Mouse (Mus musculus): ENCODE results near the gene Tnip1. TPM values are rescaled to one million over a fixed set of nuclear protein-coding genes. Genes with fewer than 3 reads are reported as not detected.

Tnip1 gene
- polyA plus RNA-seq, 1 experiment from 2014 or later: 10.8 TPM

DNA sequence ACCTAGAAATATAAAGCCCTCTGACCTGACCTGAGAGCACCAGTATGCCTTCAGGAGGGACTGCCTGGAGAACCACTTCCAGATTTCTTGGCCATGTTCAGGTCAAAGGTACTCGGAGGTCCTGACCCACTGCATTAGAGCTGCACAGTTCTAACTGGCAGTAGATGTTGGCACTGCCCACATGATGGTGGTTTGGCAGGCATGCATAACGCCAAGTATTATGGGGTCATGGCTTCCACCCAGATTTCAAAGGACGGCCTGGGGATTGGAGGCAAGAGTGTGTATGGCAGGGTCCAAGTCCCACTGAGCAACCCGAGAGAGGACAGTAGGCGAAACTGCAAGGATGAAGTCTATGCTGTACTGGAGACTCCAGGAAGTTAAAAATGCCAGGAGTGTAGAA lies 48.9 kb downstream of the Tnip1 start:
- H3K27ac ChIP-seq: no peak overlapping the region
- H3K27me3 ChIP-seq: no peaks in the 10 kb centered on the region
- no peaks in the 10 kb centered on the region for H3K9me3 ChIP-seq (replicated peaks)
- H3K36me3 ChIP-seq (ENCODE audit: poor library complexity, severe bottlenecking): peaks cover 53% of the 10 kb centered on the region
- H3K4me1 ChIP-seq: no peaks in the 10 kb centered on the region
- H3K4me3 ChIP-seq: no peak overlapping the region
- no peak overlapping the region for H3K9ac ChIP-seq
- no peak overlapping the region for H3K4me2 ChIP-seq
- no peak for ATAC-seq
- WGBS: 91% methylated on average over 5 of the region's 5 CpGs

DNA sequence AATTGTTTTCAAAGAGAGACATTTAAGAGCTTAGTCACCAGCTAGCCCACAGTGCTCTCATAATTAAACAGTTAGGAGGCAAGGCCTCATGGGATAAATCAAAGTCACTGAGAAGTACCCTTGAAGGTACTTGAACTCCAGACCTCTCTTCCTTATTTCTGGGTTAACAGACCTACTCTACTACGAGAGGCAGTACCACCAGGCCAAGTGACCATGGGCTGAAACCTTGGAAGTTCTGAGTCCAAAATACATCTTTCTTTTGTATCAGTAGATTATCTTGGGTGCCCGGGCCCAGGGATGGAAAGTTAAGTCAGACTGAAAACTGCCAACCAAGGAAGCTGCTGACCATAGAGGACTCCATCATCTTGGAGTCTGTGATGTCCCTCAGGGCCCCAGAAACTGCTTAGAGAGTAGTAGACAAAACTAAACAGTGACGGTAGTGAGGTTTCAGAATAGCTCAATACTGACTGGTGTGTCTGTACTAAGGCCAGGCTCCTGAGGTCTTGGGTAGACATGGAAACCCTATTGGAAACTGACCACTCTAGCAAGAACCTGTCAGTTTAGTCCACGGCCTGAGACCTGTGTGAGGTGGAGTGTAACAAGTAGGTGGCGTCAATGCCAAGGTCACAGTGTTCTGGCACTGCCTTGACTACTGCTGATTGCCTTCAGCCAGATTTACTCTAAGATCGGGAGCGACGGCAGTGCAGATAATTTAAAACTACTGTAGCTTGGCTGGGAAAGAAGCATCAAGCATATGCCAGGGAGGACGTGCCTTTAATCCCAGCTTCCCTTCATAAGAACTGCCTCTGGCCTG lies 50.0 kb downstream of the Tnip1 start:
- WGBS: 90% methylated on average over 9 of the region's 9 CpGs
- H3K4me2 ChIP-seq: no peak overlapping the region
- peaks cover 43% of the 10 kb centered on the region for H3K36me3 ChIP-seq (ENCODE audit: poor library complexity, severe bottlenecking)
- H3K27ac ChIP-seq: no peak overlapping the region
- no peak overlapping the region for H3K4me3 ChIP-seq
- no peaks in the 10 kb centered on the region for H3K9me3 ChIP-seq (replicated peaks)
- H3K9ac ChIP-seq: no peak overlapping the region
- ATAC-seq: no peak
- no peaks in the 10 kb centered on the region for H3K4me1 ChIP-seq
- H3K27me3 ChIP-seq: no peaks in the 10 kb centered on the region

DNA sequence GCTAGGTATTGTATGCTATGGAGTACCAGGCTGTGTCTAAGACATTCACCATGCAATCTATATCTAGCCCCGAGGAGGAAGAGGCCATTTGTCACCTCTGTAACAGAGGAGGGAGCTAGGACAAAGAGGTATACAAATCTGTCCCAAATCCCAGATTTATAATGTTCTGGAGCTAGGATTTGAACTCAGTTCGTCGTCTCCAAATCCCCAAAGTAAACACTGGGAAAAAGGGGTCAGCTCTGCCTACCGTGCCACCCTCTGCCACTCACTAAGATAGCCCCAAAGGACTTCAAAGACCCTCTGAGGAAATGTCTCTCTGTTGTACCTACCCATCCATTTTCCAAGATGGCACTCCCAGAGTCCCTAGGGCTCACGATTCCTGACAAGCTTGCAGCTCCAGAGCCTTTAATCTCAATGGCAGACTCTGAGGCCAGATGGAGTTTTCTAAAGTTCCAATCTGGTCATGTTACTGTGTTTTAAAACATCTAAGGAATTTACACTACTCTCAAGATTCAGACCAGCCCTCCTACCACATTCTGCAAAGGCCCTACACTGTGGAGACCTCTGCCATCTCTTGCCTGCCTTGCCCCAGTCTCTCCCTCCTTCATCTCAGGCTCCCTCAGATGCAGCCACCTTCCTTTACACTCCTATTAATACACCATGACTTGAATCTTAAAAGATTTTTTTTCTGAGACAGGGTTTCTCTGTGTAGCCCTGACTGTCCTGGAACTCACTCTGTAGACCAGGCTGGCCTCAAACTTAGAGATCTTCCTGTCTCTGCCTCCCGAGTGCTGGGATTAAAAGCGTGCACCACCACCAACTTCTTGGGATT lies 50.8 kb downstream of the Tnip1 start:
- Histone ChIP-seq H3K27ac (no peak overlapping the region), H3K9ac (no peak overlapping the region), H3K36me3 (ENCODE audit: poor library complexity, severe bottlenecking) (peaks cover 34% of the 10 kb centered on the region), H3K4me2 (no peak overlapping the region), H3K9me3 (replicated peaks) (no peaks in the 10 kb centered on the region), H3K4me3 (no peak overlapping the region), H3K27me3 (no peaks in the 10 kb centered on the region), H3K4me1 (no peaks in the 10 kb centered on the region)
- 93% methylated on average over 7 of the region's 7 CpGs for whole genome bisulfite sequencing
- no peak for ATAC-seq

DNA sequence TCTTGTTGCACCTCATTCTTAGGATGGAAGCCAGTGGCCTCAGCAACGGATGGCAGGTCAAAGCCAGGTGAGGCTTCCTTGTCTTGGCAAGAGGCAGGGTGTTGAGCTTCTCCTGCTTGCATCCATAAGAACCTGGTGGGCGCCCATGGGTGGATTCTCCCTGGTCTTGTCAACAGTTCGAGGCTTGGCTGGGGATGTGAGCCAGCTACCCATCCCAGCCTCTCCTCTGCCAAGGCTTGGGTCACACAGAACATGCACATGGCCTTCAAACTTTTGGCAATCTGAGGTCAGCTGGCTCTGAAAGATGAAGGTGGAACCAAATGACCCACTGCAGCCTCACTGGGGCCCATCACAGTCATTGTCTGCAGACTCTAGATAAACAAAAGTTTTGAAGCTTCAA lies 51.5 kb downstream of the Tnip1 start:
- no peaks in the 10 kb centered on the region for H3K4me1 ChIP-seq
- H3K4me3 ChIP-seq: no peak overlapping the region
- H3K27ac ChIP-seq: no peak overlapping the region
- peaks cover 28% of the 10 kb centered on the region for H3K36me3 ChIP-seq (ENCODE audit: poor library complexity, severe bottlenecking)
- H3K9ac ChIP-seq: no peak overlapping the region
- no peaks in the 10 kb centered on the region for H3K27me3 ChIP-seq
- no peak overlapping the region for H3K4me2 ChIP-seq
- no peak for ATAC-seq
- 91% methylated on average over 3 of the region's 3 CpGs for WGBS
- H3K9me3 ChIP-seq (replicated peaks): no peaks in the 10 kb centered on the region

DNA sequence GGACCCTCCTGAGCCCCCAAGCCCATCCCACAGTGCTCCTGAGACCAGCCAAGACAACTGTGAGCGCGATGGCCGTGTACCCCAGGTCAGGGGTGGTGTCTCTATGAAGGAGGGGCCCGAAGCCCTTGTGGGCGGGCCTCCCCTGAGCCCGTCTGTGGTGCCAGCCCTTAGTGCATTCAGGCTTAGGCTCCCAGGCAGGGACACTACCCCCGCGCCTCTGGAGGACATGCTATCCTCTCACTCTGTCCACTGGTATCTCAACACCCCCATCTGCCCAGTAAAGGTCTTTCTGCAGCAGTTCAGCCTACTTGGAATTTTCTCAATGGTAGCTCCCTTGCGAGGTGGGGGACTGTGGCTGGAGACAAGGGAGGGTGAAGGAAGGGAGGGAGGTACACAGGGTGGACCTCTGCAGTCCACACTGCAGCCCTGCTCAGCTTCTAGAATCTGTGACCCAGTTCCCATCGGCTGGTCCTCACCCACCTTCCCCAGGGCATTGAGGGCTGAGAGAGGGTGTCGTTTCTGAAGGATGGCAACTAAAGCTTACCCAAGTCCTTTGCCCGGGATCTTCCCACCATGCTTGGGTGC lies 52.5 kb downstream of the Tnip1 start:
- H3K4me1 ChIP-seq: no peaks in the 10 kb centered on the region
- no peak overlapping the region for H3K9ac ChIP-seq
- no peak overlapping the region for H3K27ac ChIP-seq
- H3K27me3 ChIP-seq: no peaks in the 10 kb centered on the region
- H3K4me2 ChIP-seq: no peak overlapping the region
- H3K36me3 ChIP-seq (ENCODE audit: poor library complexity, severe bottlenecking): peaks cover 28% of the 10 kb centered on the region
- 89% methylated on average over 12 of the region's 12 CpGs for WGBS
- ATAC-seq: no peak
- no peak overlapping the region for H3K4me3 ChIP-seq
- H3K9me3 ChIP-seq (replicated peaks): no peaks in the 10 kb centered on the region

DNA sequence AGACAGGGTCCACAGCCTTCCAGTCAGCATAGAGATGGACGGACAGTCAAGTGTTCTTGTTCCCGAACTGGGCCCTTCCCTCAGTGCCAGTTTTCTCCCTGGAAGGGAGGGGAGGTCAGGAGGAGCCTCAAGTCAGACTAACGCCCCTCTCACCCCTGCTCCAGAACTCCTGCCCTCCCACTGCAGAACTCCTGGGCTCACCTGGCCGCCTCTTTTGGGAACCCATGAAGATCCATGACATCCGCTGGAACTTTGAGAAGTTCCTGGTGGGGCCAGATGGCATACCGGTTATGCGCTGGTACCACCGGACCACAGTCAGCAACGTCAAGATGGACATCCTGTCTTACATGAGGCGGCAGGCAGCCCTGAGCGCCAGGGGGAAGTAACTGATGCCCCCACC lies 53.4 kb downstream of the Tnip1 start:
- H3K4me1 ChIP-seq: no peaks in the 10 kb centered on the region
- H3K4me3 ChIP-seq: no peak overlapping the region
- H3K27me3 ChIP-seq: no peaks in the 10 kb centered on the region
- H3K36me3 ChIP-seq (ENCODE audit: poor library complexity, severe bottlenecking): peaks cover 27% of the 10 kb centered on the region
- no peaks in the 10 kb centered on the region for H3K9me3 ChIP-seq (replicated peaks)
- H3K27ac ChIP-seq: no peak overlapping the region
- ATAC-seq: no peak
- 97% methylated on average over 11 of the region's 11 CpGs for WGBS
- no peak overlapping the region for H3K9ac ChIP-seq
- no peak overlapping the region for H3K4me2 ChIP-seq

DNA sequence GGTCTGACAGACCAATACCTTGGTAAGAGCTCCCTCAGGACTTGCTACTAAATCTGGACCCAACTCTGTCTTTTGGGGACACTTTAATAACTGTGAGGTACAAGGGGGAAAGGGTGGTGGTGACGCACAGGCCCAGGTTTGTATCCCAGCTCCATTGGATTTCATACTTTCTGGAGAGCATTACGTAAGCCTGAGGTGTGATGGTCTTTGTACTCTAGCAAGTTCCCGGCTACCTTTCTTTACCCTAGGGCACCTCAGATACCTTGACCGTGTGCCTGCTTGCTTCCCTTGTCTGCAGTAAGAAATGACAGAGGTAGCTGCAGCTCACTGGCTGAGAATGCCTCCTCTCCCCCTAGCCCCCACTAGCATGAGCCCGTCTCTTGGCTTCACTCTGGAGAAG lies 55.5 kb downstream of the Tnip1 start:
- WGBS: 93% methylated on average over 5 of the region's 5 CpGs
- Histone ChIP-seq H3K9me3 (replicated peaks) (no peaks in the 10 kb centered on the region), H3K4me3 (no peak overlapping the region), H3K4me1 (peaks cover 12% of the 10 kb centered on the region; the same call in 1 of the 2 replicates), H3K9ac (no peak overlapping the region), H3K27me3 (no peaks in the 10 kb centered on the region), H3K36me3 (ENCODE audit: poor library complexity, severe bottlenecking) (peaks cover 14% of the 10 kb centered on the region), H3K4me2 (no peak overlapping the region), H3K27ac (no peak overlapping the region)
- ATAC-seq: no peak

DNA sequence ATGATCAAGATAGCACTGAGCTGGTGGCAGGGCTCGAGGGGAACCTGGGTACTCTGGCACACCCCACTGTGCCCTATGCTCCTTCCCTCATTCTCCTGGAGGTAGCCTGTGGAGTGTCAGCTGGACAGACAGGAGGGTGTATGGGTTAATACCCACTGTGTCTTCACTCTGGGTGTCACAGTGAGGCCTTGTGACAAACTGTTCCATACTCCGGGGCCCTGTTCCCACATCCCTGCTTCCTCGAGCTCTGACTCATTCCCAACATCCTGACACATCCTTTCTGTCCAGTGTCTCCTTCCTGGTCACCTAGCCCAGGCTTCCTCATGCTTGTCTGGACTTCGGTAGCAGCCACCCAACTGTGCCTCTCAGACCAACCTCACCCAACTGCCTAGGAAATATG lies 56.3 kb downstream of the Tnip1 start:
- Histone ChIP-seq H3K27me3 (no peaks in the 10 kb centered on the region), H3K36me3 (ENCODE audit: poor library complexity, severe bottlenecking) (peaks cover 14% of the 10 kb centered on the region), H3K4me1 (peaks cover 12% of the 10 kb centered on the region; the same call in 1 of the 2 replicates), H3K27ac (no peak overlapping the region), H3K9me3 (replicated peaks) (no peaks in the 10 kb centered on the region), H3K4me2 (no peak overlapping the region), H3K9ac (no peak overlapping the region), H3K4me3 (no peak overlapping the region)
- ATAC-seq: no peak
- WGBS: 84% methylated on average over 4 of the region's 4 CpGs

DNA sequence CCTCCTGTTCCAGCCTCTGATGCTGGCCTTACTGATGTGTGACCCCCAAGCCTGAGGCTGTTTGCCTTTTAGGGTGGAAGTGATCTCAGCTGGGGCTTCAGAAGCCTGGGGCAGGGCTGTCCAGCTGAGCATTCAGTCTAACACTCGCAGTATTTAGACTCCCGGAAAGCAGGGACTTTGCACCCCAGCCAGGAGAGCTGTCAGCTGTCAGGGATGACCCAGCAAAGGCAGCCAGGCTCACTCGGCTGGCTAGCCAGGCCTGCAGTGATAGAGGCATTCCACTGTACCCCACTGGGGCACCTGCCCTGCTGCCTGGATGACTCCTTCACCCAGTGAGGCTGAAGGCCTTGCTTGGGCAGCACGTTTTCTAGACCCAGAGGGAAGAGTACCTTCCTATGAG lies 56.8 kb downstream of the Tnip1 start:
- Histone ChIP-seq H3K4me2 (no peak overlapping the region), H3K27ac (no peak overlapping the region), H3K4me3 (no peak overlapping the region), H3K9me3 (replicated peaks) (no peaks in the 10 kb centered on the region), H3K4me1 (peaks cover 12% of the 10 kb centered on the region; the same call in 1 of the 2 replicates), H3K36me3 (ENCODE audit: poor library complexity, severe bottlenecking) (peaks cover 11% of the 10 kb centered on the region), H3K9ac (no peak overlapping the region), H3K27me3 (no peaks in the 10 kb centered on the region)
- WGBS: 67% methylated on average over 4 of the region's 4 CpGs
- ATAC-seq: no peak

DNA sequence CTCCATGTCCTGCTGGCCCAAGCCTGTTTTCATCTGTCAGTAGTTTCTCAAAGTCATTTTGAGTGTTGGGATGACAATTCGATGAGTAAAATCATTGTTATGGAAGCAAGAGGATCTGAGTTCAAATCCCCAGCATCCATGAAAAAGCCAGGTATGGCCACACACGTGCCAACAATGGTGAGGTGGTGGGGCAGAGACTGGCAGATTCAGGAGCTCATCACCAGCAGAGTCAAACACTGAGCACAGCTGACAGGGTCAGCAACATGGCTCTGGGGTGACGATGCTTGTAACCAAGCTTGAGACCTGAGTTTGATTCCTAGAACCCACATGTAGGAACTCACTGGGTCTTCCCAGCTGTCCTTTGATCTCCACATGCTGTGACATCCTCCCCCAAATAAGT lies 57.6 kb downstream of the Tnip1 start:
- H3K27ac ChIP-seq: no peak overlapping the region
- WGBS: 90% methylated on average over 3 of the region's 3 CpGs

DNA sequence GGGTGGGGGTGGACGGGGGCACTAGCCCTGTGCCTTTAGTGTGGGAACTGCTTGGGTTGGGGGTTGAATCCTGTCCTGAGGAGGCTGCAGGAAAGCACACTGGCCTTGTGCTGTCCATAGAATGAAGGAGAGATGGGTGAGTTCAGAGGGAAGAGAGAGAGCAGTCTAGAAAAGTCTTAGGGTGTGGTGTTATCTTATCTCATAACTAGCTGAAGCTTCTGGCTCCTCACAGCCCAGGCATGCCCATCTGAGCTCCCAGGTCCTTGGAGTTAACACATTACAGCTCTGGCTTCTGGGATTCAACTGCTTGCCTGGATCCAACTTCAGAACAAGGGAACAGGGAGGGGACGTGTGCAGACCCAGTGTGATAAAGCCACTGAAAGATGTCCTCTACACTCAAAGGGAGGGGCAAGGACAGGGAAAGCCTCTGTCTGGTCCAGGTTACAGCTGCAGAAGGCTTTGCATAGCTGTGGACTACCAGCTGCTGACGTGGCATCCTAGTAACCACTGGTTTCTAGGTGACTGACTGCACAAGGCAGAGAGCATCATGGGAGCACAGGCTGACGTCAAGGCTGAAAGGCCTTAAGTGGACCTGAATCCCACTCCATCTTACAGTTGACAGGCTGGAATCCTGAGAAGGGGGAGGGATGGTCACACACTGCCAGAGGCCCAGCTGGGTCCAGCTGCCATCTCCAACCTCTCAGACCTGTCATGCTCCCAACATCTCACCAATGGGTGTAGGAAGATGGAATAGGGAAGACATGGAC lies 58.6 kb downstream of the Tnip1 start:
- 65% methylated on average over 4 of the region's 4 CpGs for WGBS
- Histone ChIP-seq H3K4me2 (no peak overlapping the region), H3K9me3 (replicated peaks) (no peaks in the 10 kb centered on the region), H3K27me3 (no peaks in the 10 kb centered on the region), H3K27ac (no peak overlapping the region), H3K9ac (no peak overlapping the region), H3K4me3 (no peak overlapping the region), H3K4me1 (peaks cover 12% of the 10 kb centered on the region; the same call in 1 of the 2 replicates), H3K36me3 (ENCODE audit: poor library complexity, severe bottlenecking) (no peaks in the 10 kb centered on the region)
- ATAC-seq: no peak

More for the DNA sequence above, 57.6 kb downstream of the Tnip1 start:
- no peaks in the 10 kb centered on the region for H3K9me3 ChIP-seq (replicated peaks)
- H3K4me1 ChIP-seq: peaks cover 12% of the 10 kb centered on the region; the same call in 1 of the 2 replicates
- no peak overlapping the region for H3K4me2 ChIP-seq
- no peaks in the 10 kb centered on the region for H3K27me3 ChIP-seq
- no peak overlapping the region for H3K9ac ChIP-seq
- peaks cover 2% of the 10 kb centered on the region; the same call in 1 of the 2 replicates for H3K36me3 ChIP-seq (ENCODE audit: poor library complexity, severe bottlenecking)
- H3K4me3 ChIP-seq: no peak overlapping the region
- no peak for ATAC-seq
